Mouse (Mus musculus) cerebellum, adult 11 months (tissue): ENCODE measurements around the gene C2.
"Not testable (repeated sequence)": the region's sequence is repeated elsewhere in the genome, so short reads cannot be mapped to it uniquely, and the experiment has no call there.

Source experiments
- DNase-seq: peaks from one replicate; pipeline ENCODE4 v3.0.0; 2022

The C2 gene

DNA sequence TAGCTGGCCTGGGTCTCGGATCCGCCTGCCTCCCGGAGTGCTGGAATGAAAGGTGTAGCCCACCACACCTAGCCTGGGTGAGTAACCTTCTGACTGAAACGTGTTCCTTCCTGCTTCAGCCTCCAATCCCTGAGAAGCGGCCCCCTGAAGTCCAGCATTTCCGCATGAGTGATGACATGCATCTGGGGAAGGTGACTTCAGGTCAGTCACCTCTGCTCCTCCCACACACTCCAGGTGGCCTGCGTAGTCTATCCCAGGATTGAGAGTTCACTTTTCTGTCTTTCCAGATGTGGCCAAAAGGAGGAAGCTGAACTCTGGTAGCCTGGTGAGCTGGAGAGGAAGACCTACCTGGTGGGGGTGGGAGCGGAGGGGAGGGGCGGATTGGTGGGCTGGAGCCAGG lies 4.8 kb upstream of the C2 start:
- no peak for DNase-seq

- not testable (repeated sequence) for DNase-seq
Measured at GRCm38 (mm10) chr17:34901948-34902347, 3.9 kb upstream of the C2 start.

- DNase-seq = not testable (repeated sequence)
Measured at GRCm38 (mm10) chr17:34900826-34901225, 2.8 kb upstream of the C2 start.

DNA sequence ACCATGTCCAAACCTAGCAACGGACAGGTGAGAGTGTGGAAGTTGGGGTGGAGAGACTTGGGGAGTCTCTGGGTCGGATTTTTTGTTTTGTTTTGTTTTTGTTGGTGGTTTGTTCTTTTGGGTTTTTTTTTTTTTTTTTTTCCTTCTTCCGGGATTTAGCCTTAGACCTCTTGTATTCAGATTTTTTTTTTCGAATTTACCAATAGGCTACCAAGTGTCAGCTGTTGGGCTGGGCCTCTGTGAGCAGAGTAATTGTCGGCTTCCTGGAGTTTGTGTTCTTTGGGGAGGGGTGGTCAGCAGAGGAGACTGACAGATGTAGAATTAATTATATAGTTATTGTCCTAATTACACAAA lies 1.8 kb upstream of the C2 start:
- no peak for DNase-seq

DNA sequence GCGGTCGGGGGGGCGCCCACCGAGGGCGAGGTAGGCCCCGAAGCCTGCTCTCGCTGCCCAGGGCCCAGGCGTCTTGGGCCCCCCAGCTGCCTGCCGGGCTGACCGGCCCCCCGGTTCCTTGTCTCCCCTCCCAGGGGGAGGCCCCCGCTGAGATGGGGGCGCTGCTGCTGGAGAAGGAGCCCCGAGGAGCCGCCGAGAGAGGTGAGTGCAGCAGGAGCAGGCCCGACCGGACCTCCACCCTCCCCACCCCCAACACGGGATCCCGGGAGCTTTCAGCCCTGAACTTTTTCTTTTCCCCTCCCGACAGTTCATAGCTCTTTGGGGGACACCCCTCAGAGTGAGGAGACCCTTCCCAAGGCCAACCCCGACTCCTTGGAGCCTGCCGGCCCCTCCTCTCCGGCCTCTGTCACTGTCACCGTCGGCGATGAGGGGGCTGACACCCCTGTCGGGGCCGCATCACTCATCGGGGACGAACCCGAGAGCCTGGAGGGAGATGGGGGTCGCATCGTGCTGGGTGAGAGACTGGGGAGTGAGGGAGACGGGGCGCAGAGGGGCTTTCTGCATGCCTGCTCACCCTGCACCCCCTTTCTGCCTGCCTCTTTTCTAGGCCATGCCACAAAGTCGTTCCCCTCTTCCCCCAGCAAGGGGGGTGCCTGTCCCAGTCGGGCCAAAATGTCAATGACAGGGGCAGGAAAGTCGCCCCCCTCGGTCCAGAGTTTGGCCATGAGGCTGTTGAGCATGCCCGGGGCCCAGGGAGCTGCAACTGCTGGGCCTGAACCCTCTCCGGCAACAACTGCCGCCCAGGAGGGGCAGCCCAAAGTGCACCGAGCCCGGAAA lies 1.2 kb upstream of the C2 start:
- peak; percentile 56 for DNase-seq

DNA sequence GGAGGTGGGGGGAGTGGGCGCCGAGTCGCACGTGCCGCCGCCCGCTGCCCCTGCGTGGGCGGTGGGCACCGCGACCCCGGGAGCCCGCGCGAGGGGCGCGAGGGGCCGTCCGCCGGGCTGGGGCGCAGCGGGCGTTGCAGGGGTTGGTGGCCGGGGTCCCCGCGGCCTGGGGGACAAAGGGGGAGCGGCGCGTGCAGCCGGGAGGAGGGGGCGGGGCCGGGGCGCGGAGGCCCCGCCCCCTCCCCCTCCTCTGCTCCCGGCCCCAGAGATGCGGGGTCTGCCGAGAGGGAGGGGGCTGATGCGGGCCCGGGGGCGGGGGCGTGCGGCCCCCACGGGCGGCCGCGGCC lies 614 bp upstream of the C2 start:
- no peak for DNase-seq

DNA sequence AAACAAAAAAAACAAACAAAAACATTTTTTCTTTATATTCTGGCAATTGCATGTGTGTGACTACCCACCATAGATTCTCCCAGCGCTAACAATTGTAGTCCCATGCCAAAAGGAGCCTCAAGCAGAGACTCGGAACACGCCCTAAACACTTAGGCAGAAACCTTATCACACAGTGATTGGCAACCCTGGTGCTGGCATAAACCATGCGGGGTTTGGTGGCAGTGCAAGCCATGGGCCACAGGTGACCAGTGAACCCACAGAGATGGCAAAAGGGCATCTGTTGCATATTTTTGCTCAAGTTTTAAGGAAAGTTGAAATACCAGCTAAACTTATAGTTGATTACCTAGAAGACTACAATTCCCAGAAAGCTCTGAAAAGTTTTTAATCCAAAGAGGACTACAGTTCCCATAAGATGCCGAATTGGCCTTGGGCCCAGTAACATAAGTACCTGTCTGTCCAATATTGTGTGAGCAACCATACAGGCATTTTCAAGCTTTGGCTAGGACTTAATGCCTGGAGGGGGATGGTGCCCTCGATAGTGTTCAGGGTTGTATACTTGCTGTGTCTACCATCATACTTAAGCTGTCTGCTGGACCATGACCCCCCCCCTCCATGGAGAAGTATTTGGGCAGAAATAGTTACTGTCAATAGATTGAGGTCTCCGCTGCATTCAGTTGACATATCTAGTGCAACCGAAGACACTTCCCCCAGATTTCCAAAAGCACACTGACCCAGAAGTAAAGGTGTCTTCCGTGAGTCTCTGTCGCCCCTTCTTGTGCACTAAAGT lies 499 bp downstream of the C2 start:
- peak; percentile 41 for DNase-seq

DNA sequence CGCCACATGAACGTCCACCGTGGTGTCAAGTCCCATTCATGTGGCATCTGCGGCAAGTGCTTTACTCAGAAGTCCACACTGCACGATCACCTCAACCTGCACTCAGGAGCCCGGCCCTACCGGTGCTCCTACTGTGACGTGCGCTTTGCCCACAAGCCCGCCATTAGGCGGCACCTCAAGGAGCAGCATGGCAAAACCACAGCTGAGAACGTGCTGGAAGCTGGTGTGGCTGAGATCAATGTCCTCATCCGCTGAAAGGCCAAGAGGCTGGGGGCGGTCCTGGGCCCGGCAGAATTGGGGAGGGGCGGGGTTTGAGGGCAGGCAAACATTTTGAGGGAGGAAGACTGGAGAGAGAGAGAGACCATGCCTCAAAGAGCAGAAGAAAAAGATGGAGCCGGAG lies 1.7 kb downstream of the C2 start:
- no peak for DNase-seq

DNA sequence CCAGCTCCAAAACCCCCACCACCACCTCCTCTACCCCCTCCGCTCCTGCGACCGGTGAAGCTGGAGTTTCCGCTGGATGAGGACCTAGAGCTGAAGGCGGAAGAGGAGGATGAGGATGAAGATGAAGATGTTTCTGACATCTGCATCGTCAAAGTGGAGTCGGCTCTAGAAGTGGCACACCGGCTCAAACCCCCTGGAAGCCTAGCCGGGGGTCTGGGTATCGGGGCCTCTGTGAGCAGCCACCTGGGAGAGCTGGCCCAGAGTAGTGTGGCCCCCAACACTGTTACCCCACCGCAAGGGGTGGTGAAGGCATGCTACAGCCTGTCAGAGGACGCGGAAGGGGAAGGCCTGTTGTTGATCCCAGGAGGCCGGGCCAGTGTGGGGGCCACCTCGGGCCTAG lies 2.3 kb downstream of the C2 start:
- no peak for DNase-seq

GRCm38 (mm10) chr17:34894801-34895530 lies 3.1 kb downstream of the C2 start:
- DNase-seq = peak; percentile 65

- peak; percentile 93 for DNase-seq
Measured at GRCm38 (mm10) chr17:34894074-34894597, 3.9 kb downstream of the C2 start.

- no peak for DNase-seq
Measured at GRCm38 (mm10) chr17:34893072-34893824, 4.8 kb downstream of the C2 start.

- DNase-seq = no peak
Measured at GRCm38 (mm10) chr17:34891377-34891776, 6.7 kb downstream of the C2 start.

DNA sequence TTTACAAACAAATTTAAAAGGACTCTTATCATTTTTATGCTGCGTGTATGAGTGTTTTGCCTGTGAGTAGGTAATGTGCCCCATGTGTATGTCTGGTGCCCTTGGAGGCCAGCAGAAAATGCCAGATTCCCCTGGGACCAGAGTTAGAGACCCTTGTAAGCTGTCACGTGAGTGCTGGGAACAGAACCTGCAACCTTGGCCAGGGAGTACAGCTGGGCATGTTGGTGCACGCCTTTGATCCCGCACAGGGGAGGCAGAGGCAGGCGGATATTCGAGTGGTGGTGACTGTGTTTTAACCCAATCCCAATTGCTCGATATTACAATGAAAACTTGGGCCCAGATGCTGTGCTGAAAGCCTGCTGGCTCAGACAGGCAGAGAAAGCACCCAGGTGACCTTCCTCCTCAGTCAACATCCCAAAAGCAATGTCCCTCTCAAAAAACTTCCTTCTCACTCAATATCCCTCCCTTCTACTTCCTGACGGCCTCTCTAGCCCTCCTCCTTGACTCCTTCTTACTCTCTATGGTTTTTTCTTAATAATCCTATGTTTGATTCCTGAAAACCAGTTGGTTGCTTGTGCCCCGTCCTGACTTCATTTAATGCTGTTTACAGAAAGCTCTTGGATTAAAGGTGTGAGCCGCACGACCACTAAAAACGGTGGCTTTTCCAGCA lies 7.9 kb downstream of the C2 start:
- no peak for DNase-seq

GRCm38 (mm10) chr17:34887942-34888341 lies 10.1 kb downstream of the C2 start:
- DNase-seq = no peak

DNA sequence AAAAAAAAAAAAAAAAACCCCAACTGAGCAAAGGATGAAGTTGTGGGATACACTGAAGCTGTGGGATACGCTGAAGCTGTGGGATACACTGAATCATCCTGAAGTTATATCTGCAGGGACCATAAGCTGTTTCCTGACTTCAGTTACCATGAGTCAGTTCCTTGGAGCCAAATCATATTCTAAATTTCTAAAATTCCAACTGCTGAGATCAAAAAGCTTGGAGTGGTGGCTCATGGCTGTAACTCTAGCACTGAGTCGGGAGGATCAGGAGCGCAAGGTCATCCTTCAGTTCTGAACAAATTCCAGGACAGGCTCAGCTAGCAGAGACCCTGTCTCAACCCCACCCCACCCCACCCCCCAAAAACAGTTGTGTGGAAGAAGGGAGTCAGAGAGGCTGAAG lies 12.4 kb downstream of the C2 start:
- DNase-seq = no peak

- no peak for DNase-seq
Measured at GRCm38 (mm10) chr17:34884704-34885103, 13.4 kb downstream of the C2 start.

- no peak for DNase-seq
Measured at GRCm38 (mm10) chr17:34883332-34883731, 14.7 kb downstream of the C2 start.

- DNase-seq = no peak
Measured at GRCm38 (mm10) chr17:34881683-34882310, 16.3 kb downstream of the C2 start, which contains the start of gene Gm20547. Gene Gm20547, minus strand, starts transcription at chr17:34882042.

GRCm38 (mm10) chr17:34881166-34881565 lies 16.9 kb downstream of the C2 start:
- no peak for DNase-seq

DNA sequence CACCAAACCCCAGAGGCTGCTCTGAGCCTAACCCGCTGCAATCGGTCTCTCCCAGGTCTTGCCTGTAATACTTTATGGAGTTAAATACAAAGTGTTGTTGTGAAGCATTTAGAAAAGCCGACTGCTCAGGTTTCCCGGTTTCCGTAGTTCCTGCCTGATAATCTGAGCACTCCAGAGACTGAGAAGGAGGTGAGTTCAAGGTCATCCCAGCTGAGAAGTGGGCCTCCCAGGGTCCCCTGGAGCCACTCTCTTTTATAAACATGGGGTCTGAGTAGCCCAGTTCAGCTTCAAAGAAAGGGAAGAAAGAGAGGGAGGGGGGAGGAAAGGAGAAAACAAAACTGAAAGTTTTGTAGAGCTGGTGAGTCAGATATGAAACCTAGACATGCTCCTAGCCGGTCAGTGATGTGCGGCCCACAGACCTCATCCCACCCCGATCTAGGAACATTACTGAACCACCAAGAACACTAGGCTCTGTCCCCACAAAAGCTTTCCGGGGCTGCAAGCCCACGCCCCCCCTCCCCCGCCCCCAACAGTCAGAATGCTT lies 18.7 kb downstream of the C2 start, which contains the start of gene Zbtb12:
Gene Zbtb12, plus strand, starts transcription at position 148 of the 544 bp plus-strand sequence.
- no peak for DNase-seq
